Mouse (Mus musculus) C2C12 (cell line): ENCODE results near the gene B3gnt3.

Experiments
- CTCF ChIP-seq: IDR thresholded peaks from one replicate; pipeline ENCODE4 v1.5.1; 2011; ENCODE audit not compliant: control insufficient read depth, insufficient read depth, insufficient read length
- USF1 ChIP-seq: IDR thresholded peaks from one replicate; pipeline ENCODE4 v1.6.1; 2011; ENCODE audit warnings: low read depth, mild to moderate bottlenecking, control low read depth, moderate library complexity

- TF ChIP-seq USF1 (no peak), CTCF (no peak)
These were observed 30.2 kb upstream of the B3gnt3 start for GRCm38 (mm10) chr8:71731652-71732230.
